Mouse (Mus musculus) urinary bladder, postnatal 10 days (tissue): Measurements from ENCODE around the gene Ank3.
"Not testable (repeated sequence)": the region's sequence is repeated elsewhere in the genome, so short reads cannot be mapped to it uniquely, and the experiment has no call there.

ENCODE experiments used
- DNase-seq: peaks from one replicate; pipeline ENCODE4 v3.0.0; 2022; ENCODE audit warnings: low spot score

Gene Ank3

GRCm38 (mm10) chr10:69398763-69399590 lies at the start of gene Ank3:
Gene Ank3, plus strand, starts transcription at chr10:69398773.
- DNase-seq: no peak

- no peak for DNase-seq
Observed at GRCm38 (mm10) chr10:69351071-69351841, 47.3 kb upstream of the Ank3 start.

- DNase-seq: no peak
Observed at GRCm38 (mm10) chr10:69351842-69352211, 46.7 kb upstream of the Ank3 start.

GRCm38 (mm10) chr10:69352212-69353085 lies 46.1 kb upstream of the Ank3 start, which contains the start of gene Cdk1:
Gene Cdk1, minus strand, starts transcription at chr10:69352938.
- peak; percentile 86 for DNase-seq

- DNase-seq: not testable (repeated sequence)
Observed at GRCm38 (mm10) chr10:69353086-69353479, 45.5 kb upstream of the Ank3 start.

- no peak for DNase-seq
Observed at GRCm38 (mm10) chr10:69359666-69360065, 38.9 kb upstream of the Ank3 start.

- no peak for DNase-seq
Observed at GRCm38 (mm10) chr10:69366208-69366607, 32.4 kb upstream of the Ank3 start.

- DNase-seq: no peak
Observed at GRCm38 (mm10) chr10:69366877-69367387, 31.6 kb upstream of the Ank3 start.

GRCm38 (mm10) chr10:69369321-69369720 lies 29.3 kb upstream of the Ank3 start:
- no peak for DNase-seq

- DNase-seq: no peak
Observed at GRCm38 (mm10) chr10:69371441-69371840, 27.1 kb upstream of the Ank3 start.

- DNase-seq: no peak
Observed at GRCm38 (mm10) chr10:69372061-69372460, 26.5 kb upstream of the Ank3 start.

- no peak for DNase-seq
Observed at GRCm38 (mm10) chr10:69373796-69374550, 24.6 kb upstream of the Ank3 start.

GRCm38 (mm10) chr10:69375154-69375553 lies 23.4 kb upstream of the Ank3 start:
- DNase-seq: no peak

GRCm38 (mm10) chr10:69383186-69383585 lies 15.4 kb upstream of the Ank3 start:
- no peak for DNase-seq

- DNase-seq: no peak
Observed at GRCm38 (mm10) chr10:69384640-69385039, 13.9 kb upstream of the Ank3 start.

- no peak for DNase-seq
Observed at GRCm38 (mm10) chr10:69385136-69385535, 13.4 kb upstream of the Ank3 start.

GRCm38 (mm10) chr10:69386767-69387166 lies 11.8 kb upstream of the Ank3 start:
- DNase-seq: no peak

GRCm38 (mm10) chr10:69389511-69389910 lies 9.1 kb upstream of the Ank3 start:
- no peak for DNase-seq

- no peak for DNase-seq
Observed at GRCm38 (mm10) chr10:69398197-69398762, 293 bp upstream of the Ank3 start.

GRCm38 (mm10) chr10:69399814-69400385 lies 1.3 kb downstream of the Ank3 start:
- DNase-seq: no peak
